Mouse (Mus musculus) lung, postnatal 0 days (tissue): Measurements from ENCODE around the gene Stt3a. TPM values are rescaled to one million over a fixed set of nuclear protein-coding genes. Genes with fewer than 3 reads are reported as not detected.

ENCODE experiments used
- ATAC-seq: fragments of 200-750 bp; cut with Nextera tagmentation; 2 replicates; pipeline ENCODE4 v1.8.0; 2017; ENCODE audit warnings: moderate library complexity
- DNase-seq: peaks from one replicate; pipeline ENCODE4 v3.0.0-alpha.2; 2016; ENCODE audit warnings: low spot score
- H3K27ac ChIP-seq: fragments of 300-500 bp; sonication (generic); 2 replicates; pipeline ENCODE4 v1.5.1; 2014; ENCODE audit warnings: antibody characterized with exemption, mild to moderate bottlenecking, low read length, mixed read lengths
- H3K27me3 ChIP-seq: fragments of 300-500 bp; sonication (generic); replicated peaks from 2 replicates; pipeline ENCODE4 v1.6.1; 2014; ENCODE audit warnings: low read length, mixed read lengths; ENCODE audit not compliant: insufficient read depth
- H3K36me3 ChIP-seq: fragments of 300-500 bp; sonication (generic); 2 replicates; pipeline ENCODE4 v1.6.1; 2014; ENCODE audit warnings: low read length, mixed read lengths; ENCODE audit not compliant: insufficient read depth
- H3K4me1 ChIP-seq: fragments of 300-500 bp; sonication (generic); 2 replicates; pipeline ENCODE4 v1.6.1; 2014; ENCODE audit warnings: antibody characterized with exemption, low read depth, low read length, mixed read lengths; ENCODE audit not compliant: insufficient read depth
- H3K4me2 ChIP-seq: fragments of 300-500 bp; sonication (generic); replicated peaks from 2 replicates; pipeline ENCODE4 v1.6.1; 2014; ENCODE audit warnings: low read depth, mild to moderate bottlenecking, low read length, moderate library complexity, mixed read lengths
- H3K4me3 ChIP-seq: fragments of 300-500 bp; sonication (generic); 2 replicates; pipeline ENCODE4 v1.5.1; 2014; ENCODE audit warnings: low read depth, low read length
- H3K9ac ChIP-seq: fragments of 300-500 bp; sonication (generic); replicated peaks from 2 replicates; pipeline ENCODE4 v1.6.1; 2014; ENCODE audit warnings: low read depth, mild to moderate bottlenecking
- H3K9me3 ChIP-seq: fragments of 300-500 bp; sonication (generic); 2 replicates; pipeline ENCODE4 v1.6.1; 2016; ENCODE audit warnings: low read length, mixed read lengths
- CTCF ChIP-seq: IDR thresholded peaks from 2 replicates; pipeline ENCODE4 v1.5.1; 2016; ENCODE audit warnings: antibody characterized with exemption, mild to moderate bottlenecking
- EP300 ChIP-seq: IDR thresholded peaks from 2 replicates; pipeline ENCODE4 v1.6.1; 2016; ENCODE audit warnings: antibody characterized with exemption, mild to moderate bottlenecking, control low read depth
- WGBS: fragments of 180-500 bp; shearing (Covaris S2); extraction: QIAGEN DNeasy Blood & Tissue Kit; methylation state at CpG from one replicate; pipeline ENCODE4 v1.1.7; 2014; 5-methylcytosine and 5-hydroxymethylcytosine counted together
- polyA plus RNA-seq: library from polyadenylated mRNA; unstranded; fragments of >200 nt; fragmentation: Nextera tagmentation; extraction: Ambion mirVana; gene quantifications from 2 replicates; pipeline ENCODE4 v1.2.1, GENCODE M21; 2015

Gene Stt3a
- 138 and 158 TPM in 2 replicates for polyA plus RNA-seq

DNA sequence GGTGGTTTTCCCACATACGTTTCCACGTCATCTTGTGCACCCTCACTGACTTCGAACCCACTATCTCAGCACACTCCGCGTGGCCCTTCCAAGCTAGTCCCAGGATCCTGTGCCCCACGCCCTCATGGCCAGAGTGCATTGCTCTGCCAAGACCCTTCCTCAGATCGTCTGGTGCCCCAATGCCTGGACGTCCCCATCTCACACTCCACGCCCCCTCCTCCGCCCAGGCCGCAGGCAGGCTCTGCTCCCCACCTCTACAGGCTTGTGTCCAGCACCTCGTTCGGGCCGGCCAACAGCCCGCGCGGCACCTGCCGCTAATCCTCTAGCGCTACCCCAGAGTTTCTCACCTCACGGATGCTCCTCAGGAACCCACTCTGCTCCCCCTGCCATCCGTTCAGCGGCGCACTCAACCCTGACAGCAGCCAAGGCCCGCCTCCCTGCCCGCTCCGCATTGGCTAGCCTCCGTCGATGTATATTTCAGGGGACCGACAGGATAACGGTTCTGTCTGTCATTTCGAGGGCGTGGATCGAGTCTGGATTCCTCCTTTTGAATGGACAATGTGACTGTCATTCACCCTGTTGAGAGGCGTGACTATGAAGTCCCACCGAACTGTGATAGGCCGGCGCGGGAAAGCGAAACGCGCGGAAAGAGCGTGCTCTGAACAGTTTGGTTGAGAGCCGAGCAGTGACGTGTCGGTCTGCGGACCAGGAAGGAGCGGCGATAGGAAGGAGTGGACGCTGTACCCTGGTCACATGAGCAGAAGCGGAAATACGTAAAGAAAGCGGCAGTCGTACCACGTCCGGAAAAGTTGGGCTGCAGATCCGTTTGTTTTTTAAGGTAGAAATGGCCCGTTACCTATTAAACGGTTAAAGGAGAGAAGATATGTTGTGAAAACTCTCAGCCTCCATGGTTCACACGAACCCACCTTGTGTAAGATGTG is at the start of gene Stt3a:
Stt3a (minus strand) TSS at position 477 of the 941 bp plus-strand sequence.
- TF ChIP-seq EP300 (peak; percentile 42; the same call in 1 of the 2 replicates), CTCF (no peak; the same call in 1 of the 2 replicates)
- under 1% methylated on average over 58 of the region's 60 CpGs for WGBS
- Histone ChIP-seq H3K4me2 (peak within 1 kb of the TSS; percentile 84), H3K9ac (peak within 1 kb of the TSS; percentile 83), H3K9me3 (no peaks in the 10 kb centered on the region), H3K4me1 (peaks cover 8% of the 10 kb centered on the region; the same call in 1 of the 2 replicates), H3K27ac (peak within 1 kb of the TSS; percentile 94), H3K4me3 (peak within 1 kb of the TSS; percentile 95), H3K36me3 (no peaks in the 10 kb centered on the region), H3K27me3 (no peaks in the 10 kb centered on the region)
- DNase-seq = peak; percentile 100
- peak; percentile 99 for ATAC-seq

- no peak overlapping the region for H3K27ac ChIP-seq
- no peaks in the 10 kb centered on the region for H3K4me1 ChIP-seq
- no peaks in the 10 kb centered on the region for H3K27me3 ChIP-seq
- H3K4me3 ChIP-seq = no peak overlapping the region
- no peaks in the 10 kb centered on the region for H3K36me3 ChIP-seq
- H3K9me3 ChIP-seq = no peaks in the 10 kb centered on the region
- DNase-seq (no peak), ATAC-seq (no peak)
- 55% methylated on average over 2 of the region's 3 CpGs for WGBS
- no peak overlapping the region for H3K4me2 ChIP-seq
- TF ChIP-seq CTCF (peak; percentile 27; the same call in 1 of the 2 replicates), EP300 (no peak)
- H3K9ac ChIP-seq = no peak overlapping the region
Observed at GRCm38 (mm10) chr9:36814486-36814885, 47.0 kb upstream of the Stt3a start.

- no peak overlapping the region for H3K4me3 ChIP-seq
- DNase-seq (no peak), ATAC-seq (no peak)
- H3K27ac ChIP-seq = no peak overlapping the region
- no peaks in the 10 kb centered on the region for H3K27me3 ChIP-seq
- no peaks in the 10 kb centered on the region for H3K36me3 ChIP-seq
- H3K4me1 ChIP-seq = no peaks in the 10 kb centered on the region
- TF ChIP-seq EP300 (no peak), CTCF (no peak)
- WGBS = 76% methylated on average over 5 of the region's 5 CpGs
- H3K4me2 ChIP-seq = no peak overlapping the region
- no peak overlapping the region for H3K9ac ChIP-seq
- H3K9me3 ChIP-seq = no peaks in the 10 kb centered on the region
Observed at GRCm38 (mm10) chr9:36808126-36808785, 40.8 kb upstream of the Stt3a start.

GRCm38 (mm10) chr9:36805256-36805975 is 37.9 kb upstream of the Stt3a start:
- no peaks in the 10 kb centered on the region for H3K36me3 ChIP-seq
- WGBS = 83% methylated on average over 3 of the region's 3 CpGs
- no peak overlapping the region for H3K4me2 ChIP-seq
- H3K9ac ChIP-seq = no peak overlapping the region
- H3K27ac ChIP-seq = no peak overlapping the region
- H3K27me3 ChIP-seq = no peaks in the 10 kb centered on the region
- H3K9me3 ChIP-seq = no peaks in the 10 kb centered on the region
- H3K4me3 ChIP-seq = no peak overlapping the region
- no peak for DNase-seq
- TF ChIP-seq CTCF = no peak
- TF ChIP-seq EP300 = no peak
- no peak for ATAC-seq
- no peaks in the 10 kb centered on the region for H3K4me1 ChIP-seq

DNA sequence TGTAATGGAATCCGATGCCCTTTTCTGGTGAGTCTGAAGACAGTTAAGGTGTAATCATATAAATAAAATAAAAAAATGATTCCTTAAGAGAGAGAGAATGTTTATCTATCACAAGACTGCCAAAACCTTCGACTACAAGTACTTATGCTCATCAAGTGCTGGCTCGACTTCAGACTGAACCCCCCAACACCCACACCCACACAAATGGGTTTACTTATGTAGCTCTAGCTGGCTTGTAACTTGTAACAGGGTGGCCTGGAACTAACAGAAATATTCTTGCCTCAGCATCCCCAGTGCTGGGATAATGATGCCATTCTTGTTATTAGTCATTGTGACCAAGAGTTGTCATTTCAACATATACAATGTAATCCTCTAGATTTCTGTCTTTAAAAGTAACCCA is 36.4 kb upstream of the Stt3a start:
- no peaks in the 10 kb centered on the region for H3K4me1 ChIP-seq
- H3K27me3 ChIP-seq = no peaks in the 10 kb centered on the region
- no peaks in the 10 kb centered on the region for H3K9me3 ChIP-seq
- 72% methylated on average over 3 of the region's 3 CpGs for WGBS
- H3K4me3 ChIP-seq = no peak overlapping the region
- H3K36me3 ChIP-seq = no peaks in the 10 kb centered on the region
- H3K9ac ChIP-seq = no peak overlapping the region
- ATAC-seq (no peak), DNase-seq (no peak)
- TF ChIP-seq EP300 = no peak
- TF ChIP-seq CTCF = no peak
- no peak overlapping the region for H3K4me2 ChIP-seq
- no peak overlapping the region for H3K27ac ChIP-seq

DNA sequence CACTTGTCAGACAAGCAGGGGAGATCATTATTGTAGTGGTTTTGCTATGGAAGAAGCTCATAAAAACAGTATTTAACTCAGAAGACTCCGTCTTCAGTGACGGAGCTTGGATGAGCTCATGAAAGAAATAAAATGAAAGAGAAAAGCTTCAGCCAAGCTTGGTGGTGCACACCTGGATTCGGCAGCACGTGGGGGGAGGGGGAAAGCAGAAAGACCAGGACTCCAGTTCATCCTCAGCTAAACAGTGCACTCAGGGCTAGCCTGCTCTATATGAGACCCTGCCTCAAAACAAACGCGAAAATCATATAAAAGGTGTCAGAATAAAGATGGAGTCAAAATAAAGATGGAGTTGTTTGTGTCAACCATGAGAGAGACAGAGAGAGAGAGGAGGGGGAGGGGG is 35.9 kb upstream of the Stt3a start:
- H3K36me3 ChIP-seq = no peaks in the 10 kb centered on the region
- DNase-seq = no peak
- TF ChIP-seq CTCF (no peak), EP300 (no peak)
- no peak overlapping the region for H3K4me3 ChIP-seq
- no peak overlapping the region for H3K4me2 ChIP-seq
- no peaks in the 10 kb centered on the region for H3K4me1 ChIP-seq
- ATAC-seq = no peak
- 76% methylated on average over 6 of the region's 6 CpGs for WGBS
- H3K9me3 ChIP-seq = no peaks in the 10 kb centered on the region
- no peaks in the 10 kb centered on the region for H3K27me3 ChIP-seq
- no peak overlapping the region for H3K9ac ChIP-seq
- no peak overlapping the region for H3K27ac ChIP-seq
